ENCODE assay signal across 15 mouse cellular contexts in the genomic region with DNA sequence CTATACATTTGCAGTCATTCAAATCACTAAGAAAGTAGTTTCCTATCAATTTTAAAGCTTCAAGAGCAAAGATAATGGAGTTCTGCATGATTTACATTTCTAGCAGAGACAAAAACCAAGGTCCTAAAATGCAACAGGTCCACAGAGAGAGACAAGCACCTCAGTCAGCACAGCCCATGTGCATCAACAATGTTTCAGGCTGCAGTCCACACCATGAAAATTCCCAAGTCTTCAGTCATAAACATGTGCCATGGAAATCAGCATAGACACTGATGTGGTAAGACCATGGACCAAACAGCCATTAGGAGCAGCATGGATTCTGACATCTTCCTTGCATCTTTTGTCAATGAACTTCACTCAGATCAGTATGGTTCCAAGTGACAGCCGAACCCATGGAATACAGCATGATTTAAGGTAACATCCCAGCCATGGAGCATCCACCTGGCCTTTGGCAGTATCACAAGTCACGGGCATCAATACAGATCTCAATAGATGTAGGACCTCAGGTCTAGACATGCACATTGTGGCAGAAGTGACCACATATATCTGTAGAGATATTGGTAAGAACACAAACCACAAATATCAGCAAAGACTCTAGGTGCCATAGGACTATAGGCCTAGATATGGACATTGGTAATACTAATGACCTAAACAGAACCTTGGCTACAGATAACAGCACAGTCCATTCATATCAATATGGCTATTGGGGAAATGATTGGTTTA. TPM values are rescaled to one million over a fixed set of nuclear protein-coding genes. Genes with fewer than 3 reads are reported as not detected.
A peak's percentile ranks its signal among the peaks of the same experiment; 100 is the strongest.
DNase-seq lines count a peak whose midpoint lies in the region; ATAC-seq and TF ChIP-seq lines count a peak whose summit lies in the region.
"Had no signal": no experiment of that assay in that cellular context is flagged by ENCODE, and none has a peak within 500 bp of the region (broad histone marks: within the 10 kb centered on the region; RNA-seq: fewer than 3 reads in every experiment).

No protein-coding gene starts in this region.

- no peak for DNase-seq in cerebellum, adult 9-10 months
- DNase-seq in hindbrain, embryonic 14.5 days (ENCODE audit: low spot score) = peak; percentile 25
- no peak for DNase-seq in neural tube, embryonic 11.5 days (ENCODE audit: low spot score)
- DNase-seq in neural tube, embryonic 10.5 days (ENCODE audit: extremely low spot score, low spot score) = no peak
- DNase-seq in stomach, postnatal 0 days (ENCODE audit: low spot score) = no peak
- DNase-seq in Muller cell, postnatal 12 days (ENCODE audit: inconsistent ontology term) = no peak
- DNase-seq: adrenal gland, postnatal 14 days; kidney, postnatal 36 days; spleen, adult 18-20 months; thymus, adult 18-20 months had no signal

- H3K27ac ChIP-seq in hindbrain, embryonic 14.5 days = no peak overlapping the region
- H3K27ac ChIP-seq in hindbrain, embryonic 16.5 days (ENCODE audit: low read depth, low read length) = no peak overlapping the region
- no peak overlapping the region for H3K27ac ChIP-seq in neural tube, embryonic 11.5 days (ENCODE audit: low read depth, low read length)
- H3K27ac ChIP-seq in stomach, postnatal 0 days (replicated peaks) = no peak overlapping the region
- H3K27ac ChIP-seq: forebrain, embryonic 13.5 days; left cerebral cortex, adult 2 months had no signal

- H3K9me3 ChIP-seq in hindbrain, embryonic 14.5 days (ENCODE audit: control insufficient read depth, low read length) = peaks cover 11% of the 10 kb centered on the region
- no peaks in the 10 kb centered on the region; the same call in none of the 2 replicates for H3K9me3 ChIP-seq in hindbrain, embryonic 16.5 days (ENCODE audit: control insufficient read depth, low read length)
- peaks cover 5% of the 10 kb centered on the region for H3K9me3 ChIP-seq in neural tube, embryonic 11.5 days (ENCODE audit: control insufficient read depth, low read length)
- peaks cover 4% of the 10 kb centered on the region; the same call in 1 of the 2 replicates for H3K9me3 ChIP-seq in stomach, postnatal 0 days (ENCODE audit: control insufficient read depth, low read length)

- WGBS in hindbrain, embryonic 14.5 days = 72% methylated on average over 2 of the region's 2 CpGs
- WGBS in hindbrain, embryonic 16.5 days = 73% methylated on average over 2 of the region's 2 CpGs
- WGBS in neural tube, embryonic 11.5 days = 71% methylated on average over 2 of the region's 2 CpGs
- WGBS in stomach, postnatal 0 days = 72% methylated on average over 2 of the region's 2 CpGs

- no peak overlapping the region for H3K4me3 ChIP-seq in hindbrain, embryonic 14.5 days (replicated peaks; ENCODE audit: low read length)
- no peak overlapping the region for H3K4me3 ChIP-seq in hindbrain, embryonic 16.5 days (ENCODE audit: low read length)
- H3K4me3 ChIP-seq in neural tube, embryonic 11.5 days (ENCODE audit: low read depth, low read length) = no peak overlapping the region
- H3K4me3 ChIP-seq in stomach, postnatal 0 days (ENCODE audit: low read depth, low read length) = no peak overlapping the region
- H3K4me3 ChIP-seq: forebrain, embryonic 13.5 days; left cerebral cortex, adult 2 months had no signal

- H3K27me3 ChIP-seq in hindbrain, embryonic 14.5 days (ENCODE audit: control insufficient read depth, insufficient read depth, low read length) = no peaks in the 10 kb centered on the region
- no peaks in the 10 kb centered on the region for H3K27me3 ChIP-seq in hindbrain, embryonic 16.5 days (replicated peaks; ENCODE audit: control insufficient read depth, insufficient read depth, low read length)
- no peaks in the 10 kb centered on the region for H3K27me3 ChIP-seq in neural tube, embryonic 11.5 days (ENCODE audit: control insufficient read depth, insufficient read depth, low read length)
- no peaks in the 10 kb centered on the region for H3K27me3 ChIP-seq in stomach, postnatal 0 days (ENCODE audit: control insufficient read depth, insufficient read depth, low read length)
- H3K27me3 ChIP-seq: forebrain, embryonic 13.5 days had no signal

- H3K36me3 ChIP-seq in hindbrain, embryonic 14.5 days (replicated peaks; ENCODE audit: control insufficient read depth, insufficient read depth) = no peaks in the 10 kb centered on the region
- H3K36me3 ChIP-seq in hindbrain, embryonic 16.5 days (ENCODE audit: control insufficient read depth, insufficient read depth, low read length) = no peaks in the 10 kb centered on the region
- no peaks in the 10 kb centered on the region for H3K36me3 ChIP-seq in neural tube, embryonic 11.5 days (ENCODE audit: control insufficient read depth, insufficient read depth, low read length)
- no peaks in the 10 kb centered on the region for H3K36me3 ChIP-seq in stomach, postnatal 0 days (ENCODE audit: control insufficient read depth, insufficient read depth, low read length)

- ATAC-seq in cerebellum, adult (ENCODE audit: insufficient number of reproducible peaks, low FRiP score, low TSS enrichment) = peak; percentile 40; the same call in 1 of the 2 replicates
- ATAC-seq in hindbrain, embryonic 14.5 days (ENCODE audit: low FRiP score) = peak; percentile 53; the same call in 1 of the 2 replicates
- no peak for ATAC-seq in hindbrain, embryonic 16.5 days
- peak; percentile 27; the same call in 1 of the 2 replicates for ATAC-seq in neural tube, embryonic 11.5 days (ENCODE audit: insufficient read depth, low FRiP score, low TSS enrichment)
- ATAC-seq in stomach, postnatal 0 days (ENCODE audit: low FRiP score, low TSS enrichment) = peak; percentile 67; the same call in 1 of the 2 replicates
- ATAC-seq: forebrain, embryonic 13.5 days had no signal

- TF ChIP-seq EP300 in stomach, postnatal 0 days (optimal IDR thresholded peaks at IDR 0.05) = no peak

- TF ChIP-seq CTCF in stomach, postnatal 0 days (IDR thresholded peaks at IDR 0.05; ENCODE audit: low read depth) = no peak

- no peak overlapping the region for H3K4me2 ChIP-seq in hindbrain, embryonic 14.5 days (replicated peaks)
- H3K4me2 ChIP-seq in hindbrain, embryonic 16.5 days (ENCODE audit: low read length) = no peak overlapping the region
- no peak overlapping the region for H3K4me2 ChIP-seq in neural tube, embryonic 11.5 days (ENCODE audit: low read depth)
- H3K4me2 ChIP-seq in stomach, postnatal 0 days (replicated peaks; ENCODE audit: low read depth) = no peak overlapping the region
- H3K4me2 ChIP-seq: forebrain, embryonic 13.5 days had no signal

- H3K4me1 ChIP-seq in hindbrain, embryonic 14.5 days (replicated peaks; ENCODE audit: control insufficient read depth, insufficient read depth, low read length) = no peaks in the 10 kb centered on the region
- no peaks in the 10 kb centered on the region for H3K4me1 ChIP-seq in hindbrain, embryonic 16.5 days (ENCODE audit: control insufficient read depth, insufficient read depth, low read depth, low read length)
- H3K4me1 ChIP-seq in neural tube, embryonic 11.5 days (ENCODE audit: control insufficient read depth, insufficient read depth, low read length) = no peaks in the 10 kb centered on the region
- H3K4me1 ChIP-seq in stomach, postnatal 0 days (replicated peaks; ENCODE audit: control insufficient read depth, insufficient read depth) = no peaks in the 10 kb centered on the region
- H3K4me1 ChIP-seq: forebrain, embryonic 13.5 days had no signal

- H3K9ac ChIP-seq in hindbrain, embryonic 14.5 days = no peak overlapping the region
- H3K9ac ChIP-seq in hindbrain, embryonic 16.5 days (ENCODE audit: low read depth, low read length) = no peak overlapping the region
- no peak overlapping the region for H3K9ac ChIP-seq in neural tube, embryonic 11.5 days (ENCODE audit: low read length)
- H3K9ac ChIP-seq in stomach, postnatal 0 days (ENCODE audit: low read length) = no peak overlapping the region
- H3K9ac ChIP-seq: forebrain, embryonic 13.5 days had no signal

RNA-seq across cellular contexts. Expression of a gene that starts 39.4 kb away (rescaled TPM):
- polyA plus RNA-seq in hindbrain, embryonic 14.5 days (2014; fragmentation: Nextera tagmentation; extraction: Ambion mirVana) = not detected in 2 replicates
- not detected in 2 replicates for polyA plus RNA-seq in hindbrain, embryonic 16.5 days (2015; fragmentation: Nextera tagmentation; extraction: Ambion mirVana)
- polyA plus RNA-seq in neural tube, embryonic 11.5 days (2014; fragmentation: Nextera tagmentation; extraction: Ambion mirVana) = not detected in 2 replicates
- not detected in 2 replicates for polyA plus RNA-seq in stomach, postnatal 0 days (2015; fragmentation: Nextera tagmentation; extraction: Ambion mirVana)
- polyA plus RNA-seq: forebrain, embryonic 13.5 days; lung, embryonic 16.5 days had no signal

RNA-seq across cellular contexts. Expression of a gene that starts 45.2 kb away (rescaled TPM):
- 15.4 and 15.6 TPM in 2 replicates for polyA plus RNA-seq in hindbrain, embryonic 14.5 days (2014; fragmentation: Nextera tagmentation; extraction: Ambion mirVana)
- 17.0 and 18.0 TPM in 2 replicates for polyA plus RNA-seq in hindbrain, embryonic 16.5 days (2015; fragmentation: Nextera tagmentation; extraction: Ambion mirVana)
- 23.4 and 24.3 TPM in 2 replicates for polyA plus RNA-seq in neural tube, embryonic 11.5 days (2014; fragmentation: Nextera tagmentation; extraction: Ambion mirVana)
- polyA plus RNA-seq in stomach, postnatal 0 days (2015; fragmentation: Nextera tagmentation; extraction: Ambion mirVana) = 8.9 and 9.2 TPM in 2 replicates
